Mouse (Mus musculus) olfactory bulb, adult 2 months (tissue): ENCODE results near the gene Gm28043.

Experiments used
- CTCF ChIP-seq: fragments of 200-500 bp; IDR thresholded peaks from 2 replicates; pipeline ENCODE4 v1.5.1; 2012; ENCODE audit warnings: low read depth, mild to moderate bottlenecking, low read length, moderate library complexity; ENCODE audit not compliant: insufficient read depth
- POLR2A ChIP-seq: fragments of 200-500 bp; IDR thresholded peaks from 2 replicates; pipeline ENCODE4 v1.6.1; 2012; ENCODE audit warnings: mild to moderate bottlenecking, low read depth, low read length, moderate library complexity; ENCODE audit not compliant: insufficient read depth

DNA sequence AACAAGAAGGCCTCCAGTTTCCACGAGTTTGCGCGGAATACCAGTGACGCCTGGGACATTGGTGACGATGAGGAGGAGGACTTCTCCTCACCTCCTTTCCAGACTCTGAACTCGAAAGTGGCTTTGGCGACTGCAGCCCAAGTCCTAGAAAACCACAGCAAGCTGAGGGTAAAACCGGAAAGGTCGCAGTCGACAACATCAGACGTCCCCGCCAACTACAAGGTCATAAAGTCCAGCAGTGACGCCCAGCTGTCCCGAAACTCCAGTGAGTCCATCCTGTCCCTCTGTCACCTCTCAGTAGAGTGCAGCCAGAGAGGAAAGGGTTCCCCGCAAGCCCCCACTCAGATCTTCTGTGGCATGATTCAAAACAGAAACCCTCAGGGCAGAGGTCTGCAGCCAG lies 46.2 kb upstream of the Gm28043 start:
- TF ChIP-seq CTCF (no peak), POLR2A (no peak)
